Mouse (Mus musculus) C2C12 (cell line): ENCODE results near the gene Taok2.

Experiments
- CTCF ChIP-seq: IDR thresholded peaks from one replicate; pipeline ENCODE4 v1.5.1; 2011; ENCODE audit not compliant: control insufficient read depth, insufficient read depth, insufficient read length
- USF1 ChIP-seq: IDR thresholded peaks from one replicate; pipeline ENCODE4 v1.6.1; 2011; ENCODE audit warnings: low read depth, mild to moderate bottlenecking, control low read depth, moderate library complexity

GRCm38 (mm10) chr7:126928384-126929037, 44.0 kb upstream of the Taok2 start, which contains the start of gene Kctd13:
- TF ChIP-seq CTCF, result no peak
- TF ChIP-seq USF1, result no peak
